Mouse (Mus musculus): ENCODE data around the gene Timmdc1. TPM values are rescaled to one million over a fixed set of nuclear protein-coding genes. Genes with fewer than 3 reads are reported as not detected.
A peak's percentile ranks its signal among the peaks of the same experiment; 100 is the strongest.

Gene Timmdc1
- polyA plus RNA-seq, 1 experiment from 2014 or later = 27.9 TPM

DNA sequence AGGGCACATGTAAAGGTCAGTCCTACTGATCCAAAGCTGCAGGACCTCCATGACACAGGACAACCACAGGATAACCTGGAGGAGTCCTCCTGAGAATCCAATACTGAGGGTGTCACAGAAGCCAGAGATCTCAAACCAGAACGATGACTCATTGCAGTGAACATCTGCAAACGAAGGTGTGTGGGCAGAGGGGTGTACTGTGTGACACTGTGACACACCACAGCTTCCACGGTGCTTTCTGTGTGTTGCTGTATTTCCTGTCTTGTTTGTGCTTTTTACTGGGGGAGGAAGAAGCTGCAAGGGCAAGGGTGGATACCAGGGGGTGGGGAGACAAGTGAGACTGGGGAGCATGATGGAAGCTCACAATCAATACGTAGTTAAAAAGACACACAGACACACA lies 18.9 kb downstream of the Timmdc1 start:
- Histone ChIP-seq H3K27me3 (ENCODE audit: insufficient read depth, low read length) (no peaks in the 10 kb centered on the region), H3K9me3 (replicated peaks; ENCODE audit: low read length) (no peaks in the 10 kb centered on the region), H3K27ac (no peak overlapping the region), H3K4me1 (replicated peaks; ENCODE audit: insufficient read depth, low read length) (no peaks in the 10 kb centered on the region), H3K4me2 (ENCODE audit: low read length) (no peak overlapping the region), H3K9ac (ENCODE audit: low read depth, low read length) (no peak overlapping the region), H3K4me3 (replicated peaks; ENCODE audit: low read depth, low read length) (no peak overlapping the region), H3K36me3 (ENCODE audit: insufficient read depth, low read length) (peaks cover 21% of the 10 kb centered on the region; the same call in 1 of the 2 replicates)
- no peak for TF ChIP-seq CTCF (IDR thresholded peaks at IDR 0.05; ENCODE audit: low read depth)
- DNase-seq (ENCODE audit: low spot score) = no peak
- WGBS = 87% methylated on average over 4 of the region's 4 CpGs
- no peak for ATAC-seq (replicated peaks; ENCODE audit: low FRiP score, low read depth)

- ATAC-seq (replicated peaks; ENCODE audit: low FRiP score, low read depth) (no peak), DNase-seq (ENCODE audit: low spot score) (no peak)
- Histone ChIP-seq H3K4me2 (ENCODE audit: low read length) (no peak overlapping the region), H3K4me1 (replicated peaks; ENCODE audit: insufficient read depth, low read length) (no peaks in the 10 kb centered on the region), H3K27me3 (ENCODE audit: insufficient read depth, low read length) (no peaks in the 10 kb centered on the region), H3K36me3 (ENCODE audit: insufficient read depth, low read length) (peaks cover 26% of the 10 kb centered on the region), H3K4me3 (replicated peaks; ENCODE audit: low read depth, low read length) (no peak overlapping the region), H3K9me3 (replicated peaks; ENCODE audit: low read length) (no peaks in the 10 kb centered on the region), H3K27ac (no peak overlapping the region), H3K9ac (ENCODE audit: low read depth, low read length) (no peak overlapping the region)
- no peak for TF ChIP-seq CTCF (IDR thresholded peaks at IDR 0.05; ENCODE audit: low read depth)
- 92% methylated on average over 10 of the region's 10 CpGs for WGBS
Observed at GRCm38 (mm10) chr16:38502469-38502868, 20.0 kb downstream of the Timmdc1 start.

DNA sequence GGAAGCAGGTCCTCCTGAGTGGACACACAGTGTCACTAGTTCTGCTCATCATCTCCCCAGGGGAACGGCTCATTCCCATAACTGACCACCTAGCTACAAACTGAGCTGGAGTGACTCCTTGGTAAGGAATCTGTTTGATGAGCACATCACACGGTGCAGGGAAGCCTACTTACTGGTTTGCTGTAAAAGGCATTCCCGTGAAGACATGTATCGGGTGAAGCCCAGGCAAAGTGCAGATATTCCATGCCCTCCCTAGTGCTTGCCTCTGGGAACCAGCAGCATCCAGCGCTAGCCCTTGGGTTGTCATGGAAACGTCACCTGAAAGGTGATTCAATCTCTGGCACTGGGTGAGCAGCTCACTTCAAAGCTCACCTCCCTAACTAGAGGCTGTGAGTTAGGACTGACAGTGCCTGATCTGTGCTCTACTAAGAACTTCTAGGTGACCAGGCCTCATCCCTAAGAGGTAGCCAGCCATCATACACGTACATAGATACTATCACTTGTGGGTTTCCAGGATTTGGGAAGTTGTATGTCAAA lies 25.8 kb downstream of the Timmdc1 start:
- Histone ChIP-seq H3K27me3 (ENCODE audit: insufficient read depth, low read length) (no peaks in the 10 kb centered on the region), H3K4me3 (replicated peaks; ENCODE audit: low read depth, low read length) (no peak overlapping the region), H3K9me3 (replicated peaks; ENCODE audit: low read length) (no peaks in the 10 kb centered on the region), H3K36me3 (ENCODE audit: insufficient read depth, low read length) (peaks cover 21% of the 10 kb centered on the region), H3K9ac (ENCODE audit: low read depth, low read length) (no peak overlapping the region), H3K27ac (no peak overlapping the region), H3K4me2 (ENCODE audit: low read length) (no peak overlapping the region), H3K4me1 (replicated peaks; ENCODE audit: insufficient read depth, low read length) (no peaks in the 10 kb centered on the region)
- WGBS = 81% methylated on average over 7 of the region's 7 CpGs
- TF ChIP-seq CTCF (IDR thresholded peaks at IDR 0.05; ENCODE audit: low read depth) = no peak
- no peak for ATAC-seq (replicated peaks; ENCODE audit: low FRiP score, low read depth)
- no peak for DNase-seq (ENCODE audit: low spot score)

DNA sequence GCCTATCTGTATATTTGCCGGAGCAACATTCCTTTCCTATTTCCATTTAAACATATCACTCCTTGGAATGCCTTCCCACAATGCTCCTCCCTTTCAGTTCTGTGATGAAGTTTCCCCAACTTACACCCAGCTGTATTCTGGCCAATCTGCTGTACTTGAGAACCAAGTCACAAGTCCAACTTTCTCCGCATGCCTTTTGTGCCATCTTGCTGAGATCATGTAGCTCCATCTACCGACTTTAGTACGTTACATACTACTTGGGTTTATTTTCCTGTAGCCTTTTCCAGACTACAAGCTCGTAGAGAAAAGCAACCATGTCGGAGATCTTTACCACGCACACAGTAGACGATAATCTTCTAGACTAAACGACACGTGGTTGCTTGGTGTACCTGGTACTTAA lies 28.6 kb downstream of the Timmdc1 start:
- H3K4me3 ChIP-seq (replicated peaks; ENCODE audit: low read depth, low read length) = no peak overlapping the region
- H3K27me3 ChIP-seq (ENCODE audit: insufficient read depth, low read length) = no peaks in the 10 kb centered on the region
- WGBS = 85% methylated on average over 10 of the region's 10 CpGs
- no peak overlapping the region for H3K9ac ChIP-seq (ENCODE audit: low read depth, low read length)
- DNase-seq (ENCODE audit: low spot score) (peak; percentile 47), ATAC-seq (replicated peaks; ENCODE audit: low FRiP score, low read depth) (no peak)
- H3K4me2 ChIP-seq (ENCODE audit: low read length) = no peak overlapping the region
- peak; percentile 51 for TF ChIP-seq CTCF (IDR thresholded peaks at IDR 0.05; ENCODE audit: low read depth)
- H3K27ac ChIP-seq = no peak overlapping the region
- no peaks in the 10 kb centered on the region for H3K4me1 ChIP-seq (replicated peaks; ENCODE audit: insufficient read depth, low read length)
- no peaks in the 10 kb centered on the region for H3K9me3 ChIP-seq (replicated peaks; ENCODE audit: low read length)
- peaks cover 17% of the 10 kb centered on the region for H3K36me3 ChIP-seq (ENCODE audit: insufficient read depth, low read length)

DNA sequence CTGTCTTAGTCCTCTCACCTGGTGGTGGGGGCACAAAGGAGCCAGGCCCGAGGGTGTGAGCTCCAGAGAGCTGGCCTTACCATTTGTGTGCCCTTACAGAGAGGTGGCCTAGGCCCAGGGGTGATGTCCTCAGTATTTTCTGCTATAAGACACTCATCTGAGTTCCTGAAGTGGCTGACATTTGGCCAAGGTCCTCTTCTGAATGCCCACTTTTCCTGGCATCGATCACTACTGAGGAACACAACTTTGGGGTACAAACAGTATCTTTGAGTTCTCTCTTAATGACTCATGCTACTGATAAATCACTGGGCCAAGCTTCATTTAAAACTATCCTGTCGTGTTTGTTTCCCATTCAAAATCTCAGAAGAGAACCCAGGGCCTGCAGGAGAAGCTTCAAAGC lies 29.9 kb downstream of the Timmdc1 start:
- no peak for TF ChIP-seq CTCF (IDR thresholded peaks at IDR 0.05; ENCODE audit: low read depth)
- Histone ChIP-seq H3K9ac (ENCODE audit: low read depth, low read length) (no peak overlapping the region), H3K4me2 (ENCODE audit: low read length) (no peak overlapping the region), H3K4me3 (replicated peaks; ENCODE audit: low read depth, low read length) (no peak overlapping the region), H3K4me1 (replicated peaks; ENCODE audit: insufficient read depth, low read length) (no peaks in the 10 kb centered on the region), H3K36me3 (ENCODE audit: insufficient read depth, low read length) (peaks cover 13% of the 10 kb centered on the region), H3K9me3 (replicated peaks; ENCODE audit: low read length) (no peaks in the 10 kb centered on the region), H3K27me3 (ENCODE audit: insufficient read depth, low read length) (no peaks in the 10 kb centered on the region), H3K27ac (no peak overlapping the region)
- 78% methylated on average over 3 of the region's 3 CpGs for WGBS
- no peak for DNase-seq (ENCODE audit: low spot score)
- no peak for ATAC-seq (replicated peaks; ENCODE audit: low FRiP score, low read depth)

DNA sequence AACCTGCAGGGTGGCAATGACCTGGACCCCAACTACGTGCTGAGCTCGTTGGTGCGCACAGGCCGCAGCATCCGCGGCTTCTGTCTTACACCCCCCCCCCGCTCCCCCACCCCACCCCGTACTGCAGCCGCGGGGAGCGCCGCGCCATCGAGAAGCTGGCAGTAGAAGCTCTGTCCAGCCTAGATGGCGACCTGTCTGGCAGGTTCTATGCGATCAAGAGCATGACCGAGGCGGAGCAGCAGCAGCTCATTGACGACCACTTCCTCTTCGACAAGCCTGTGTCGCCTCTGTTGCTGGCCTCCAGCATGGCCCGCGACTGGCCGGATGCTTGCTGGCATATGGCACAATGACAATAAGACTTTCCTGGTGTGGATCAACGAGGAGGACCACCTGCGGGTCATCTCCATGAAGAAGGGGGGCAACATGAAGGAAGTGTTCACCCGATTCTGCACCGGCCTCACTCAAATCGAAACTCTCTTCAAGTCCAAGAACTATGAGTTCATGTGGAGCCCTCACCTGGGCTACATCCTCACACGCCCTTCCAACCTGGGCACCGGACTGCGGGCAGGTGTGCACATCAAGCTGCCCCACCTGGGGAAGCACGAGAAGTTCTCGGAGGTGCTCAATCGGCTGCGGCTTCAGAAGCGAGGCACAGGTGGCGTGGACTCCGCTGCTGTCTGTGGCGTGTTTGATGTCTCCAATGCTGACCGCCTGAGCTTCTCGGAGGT lies 38.7 kb downstream of the Timmdc1 start:
- 0 out of 2 replicates have a peak, but pooled peaks have one; percentile 29 for ATAC-seq (replicated peaks; ENCODE audit: low FRiP score, low read depth)
- Histone ChIP-seq H3K27ac (no peak overlapping the region), H3K9ac (ENCODE audit: low read depth, low read length) (no peak overlapping the region), H3K4me1 (replicated peaks; ENCODE audit: insufficient read depth, low read length) (0 out of 2 replicates have a peak, but pooled peaks cover 2% of the 10 kb centered on the region), H3K9me3 (replicated peaks; ENCODE audit: low read length) (no peaks in the 10 kb centered on the region), H3K36me3 (ENCODE audit: insufficient read depth, low read length) (no peaks in the 10 kb centered on the region), H3K27me3 (ENCODE audit: insufficient read depth, low read length) (no peaks in the 10 kb centered on the region), H3K4me3 (replicated peaks; ENCODE audit: low read depth, low read length) (peak overlapping the region; percentile 28), H3K4me2 (ENCODE audit: low read length) (peak overlapping the region; percentile 58)
- 31% methylated on average over 40 of the region's 42 CpGs for WGBS
- no peak for TF ChIP-seq CTCF (IDR thresholded peaks at IDR 0.05; ENCODE audit: low read depth)
- DNase-seq (ENCODE audit: low spot score) = peak; percentile 21
